Mouse (Mus musculus) thymus, adult 2 months (tissue): ENCODE results near the gene Rasgrp2.

Experiments
- CTCF ChIP-seq: fragments of 200-500 bp; IDR thresholded peaks from 2 replicates; pipeline ENCODE4 v1.5.1; 2012; ENCODE audit warnings: mild to moderate bottlenecking, control low read depth, low read length, moderate library complexity, borderline replicate concordance; ENCODE audit not compliant: control insufficient read depth, poor library complexity, insufficient read depth; ENCODE audit errors: extremely low read depth
- POLR2A ChIP-seq: fragments of 200-500 bp; IDR thresholded peaks from 2 replicates; pipeline ENCODE4 v1.6.1; 2012; ENCODE audit warnings: mild to moderate bottlenecking, low read length, control low read depth, moderate library complexity; ENCODE audit not compliant: control insufficient read depth, poor library complexity, insufficient read depth; ENCODE audit errors: extremely low read depth

- TF ChIP-seq POLR2A = no peak
- TF ChIP-seq CTCF = no peak
Measured at GRCm38 (mm10) chr19:6425595-6425994, 26.5 kb downstream of the Rasgrp2 start.
